Mouse (Mus musculus): ENCODE results near the gene Slc22a4. TPM values are rescaled to one million over a fixed set of nuclear protein-coding genes. Genes with fewer than 3 reads are reported as not detected.
"Not testable (repeated sequence)": the region's sequence is repeated elsewhere in the genome, so short reads cannot be mapped to it uniquely, and the experiment has no call there.

Gene Slc22a4
- polyA plus RNA-seq, 1 experiment from 2014 or later, result 5.4 TPM

DNA sequence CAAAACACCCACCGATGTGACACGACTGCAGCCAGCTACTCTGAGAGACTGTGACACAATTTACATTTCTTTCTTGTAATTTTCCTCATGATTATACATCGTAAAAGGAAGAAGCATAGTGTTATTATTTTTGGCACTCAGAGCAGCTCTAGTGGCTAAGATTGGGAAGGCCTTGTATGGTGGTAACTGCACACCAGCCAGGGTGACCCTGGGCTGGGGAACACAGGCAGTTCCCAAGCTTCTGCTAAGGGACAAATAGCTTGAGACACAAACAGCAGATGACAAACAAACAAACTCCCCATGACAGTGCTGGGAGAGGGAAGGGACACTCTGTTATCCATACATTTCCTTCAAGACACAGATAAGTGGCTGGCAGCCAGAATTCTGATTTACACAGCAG, 77.8 kb downstream of the Slc22a4 start:
- not testable (repeated sequence) for H3K9me3 ChIP-seq (replicated peaks; ENCODE audit: control insufficient read depth, low read length); H3K9ac ChIP-seq (ENCODE audit: low read depth, low read length); H3K36me3 ChIP-seq (ENCODE audit: control insufficient read depth, insufficient read depth, low read length); H3K4me2 ChIP-seq; H3K4me1 ChIP-seq (ENCODE audit: control insufficient read depth, insufficient read depth, low read length); H3K27me3 ChIP-seq (ENCODE audit: control insufficient read depth, insufficient read depth, low read length); H3K27ac ChIP-seq (ENCODE audit: low read depth, low read length); ATAC-seq (replicated peaks; ENCODE audit: insufficient number of reproducible peaks, low FRiP score, low TSS enrichment); H3K4me3 ChIP-seq (ENCODE audit: low read depth, low read length)
- WGBS (ENCODE audit: insufficient replicate concordance), result no CpG with 5 or more reads among the region's 3 CpGs

Other genes with a start within 250 kb of the Slc22a4 start
- gene Gm12216, start 168.8 kb downstream of the Slc22a4 start, polyA plus RNA-seq (2014; fragmentation: Nextera tagmentation; extraction: Ambion mirVana), result 0.63 TPM in 1 of 2 replicates, not detected in the other
- 8.1 and 9.2 TPM in 2 replicates for gene Slc22a5, start 136.4 kb downstream of the Slc22a4 start, polyA plus RNA-seq (2014; fragmentation: Nextera tagmentation; extraction: Ambion mirVana)
- 1.9 and 2.0 TPM in 2 replicates for gene Slc22a21, start 47.8 kb downstream of the Slc22a4 start, polyA plus RNA-seq (2014; fragmentation: Nextera tagmentation; extraction: Ambion mirVana)
- gene Pdlim4, start 40.9 kb upstream of the Slc22a4 start, polyA plus RNA-seq (2014; fragmentation: Nextera tagmentation; extraction: Ambion mirVana), result 8.6 and 12.0 TPM in 2 replicates
- 51.6 and 61.3 TPM in 2 replicates for gene P4ha2, start 72.0 kb upstream of the Slc22a4 start, polyA plus RNA-seq (2014; fragmentation: Nextera tagmentation; extraction: Ambion mirVana)
- not detected in 2 replicates for gene Csf2, start 221.6 kb upstream of the Slc22a4 start, polyA plus RNA-seq (2014; fragmentation: Nextera tagmentation; extraction: Ambion mirVana)
- not detected in 2 replicates for gene Il3, start 239.2 kb upstream of the Slc22a4 start, polyA plus RNA-seq (2014; fragmentation: Nextera tagmentation; extraction: Ambion mirVana)